Mouse (Mus musculus): Measurements from ENCODE around the gene F7. TPM values are rescaled to one million over a fixed set of nuclear protein-coding genes. Genes with fewer than 3 reads are reported as not detected.

F7 gene
- total RNA-seq, 1 experiment, result 0.09 TPM

DNA sequence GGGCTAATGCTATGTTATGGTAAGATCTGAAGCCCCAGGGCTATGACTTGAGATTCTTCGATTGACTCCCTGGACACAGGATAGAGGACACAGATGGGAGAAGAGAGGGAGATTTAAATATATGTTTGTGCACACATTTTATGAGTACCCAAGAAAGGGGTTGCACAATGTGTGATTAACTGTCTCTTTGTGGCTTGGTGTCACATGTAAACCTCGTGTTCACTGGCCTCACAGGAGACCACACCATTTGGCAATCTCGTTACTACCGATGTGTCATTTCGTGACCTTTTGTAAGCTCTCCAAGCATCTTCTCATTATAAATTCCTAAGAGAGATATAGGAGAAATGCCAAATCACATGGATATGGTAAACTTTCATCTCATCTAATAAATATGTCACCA is 1.8 kb downstream of the F7 start:
- H3K4me1 ChIP-seq (ENCODE audit: control insufficient read depth in 2 of 2, insufficient read depth in 2 of 2, low read length in 2 of 2, poor library complexity in 1 of 2), result no peaks in the 10 kb centered on the region
- H3K4me3 ChIP-seq (ENCODE audit: insufficient read depth in 1 of 2, low read depth in 1 of 2, low read length in 2 of 2, poor library complexity in 1 of 2, severe bottlenecking in 1 of 2), result no peak overlapping the region
- no peak overlapping the region for H3K27ac ChIP-seq (ENCODE audit: insufficient read depth, low read depth, low read length, poor library complexity, severe bottlenecking)
- no peak overlapping the region for H3K9ac ChIP-seq (ENCODE audit: insufficient read depth, low read depth, low read length, poor library complexity, severe bottlenecking)
- H3K9me3 ChIP-seq (ENCODE audit: control insufficient read depth, insufficient read depth, low read depth, low read length), result no peaks in the 10 kb centered on the region
- no peak for DNase-seq (ENCODE audit: low read depth, low spot score)
- H3K36me3 ChIP-seq (ENCODE audit: control insufficient read depth, insufficient read depth, low read length, poor library complexity, severe bottlenecking), result no peaks in the 10 kb centered on the region
- in situ Hi-C loops (cut with MboI; ENCODE audit: low sequenced_read_pairs in 2 of 2, unreplicated experiment in 2 of 2), result no loop called here
- TF ChIP-seq ZC3H11A (IDR thresholded peaks at IDR 0.05; ENCODE audit: borderline replicate concordance, low read depth, low read length), result no peak

DNA sequence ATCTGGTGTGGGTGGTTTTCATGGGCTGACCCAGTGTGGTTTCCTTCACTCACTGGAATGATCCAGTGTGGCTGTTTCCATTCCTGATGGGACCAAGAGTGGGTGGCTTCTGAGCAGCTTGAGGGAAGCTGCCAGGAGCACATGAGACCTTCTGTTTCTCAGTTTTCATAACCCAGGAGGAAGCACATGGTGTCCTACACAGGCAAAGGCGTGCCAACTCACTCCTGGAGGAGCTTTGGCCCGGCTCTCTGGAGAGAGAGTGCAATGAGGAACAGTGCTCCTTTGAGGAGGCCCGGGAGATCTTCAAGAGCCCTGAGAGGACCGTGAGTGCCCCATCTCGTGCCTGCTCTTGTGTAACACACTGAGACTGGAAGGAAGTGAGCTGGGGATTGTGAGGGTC is 2.6 kb downstream of the F7 start:
- no peak for DNase-seq (ENCODE audit: low read depth, low spot score)
- H3K9me3 ChIP-seq (ENCODE audit: control insufficient read depth, insufficient read depth, low read depth, low read length), result no peaks in the 10 kb centered on the region
- H3K4me3 ChIP-seq (ENCODE audit: insufficient read depth in 1 of 2, low read depth in 1 of 2, low read length in 2 of 2, poor library complexity in 1 of 2, severe bottlenecking in 1 of 2), result no peak overlapping the region
- no peaks in the 10 kb centered on the region for H3K4me1 ChIP-seq (ENCODE audit: control insufficient read depth in 2 of 2, insufficient read depth in 2 of 2, low read length in 2 of 2, poor library complexity in 1 of 2)
- in situ Hi-C loops (cut with MboI; ENCODE audit: low sequenced_read_pairs in 2 of 2, unreplicated experiment in 2 of 2), result no loop called here
- H3K36me3 ChIP-seq (ENCODE audit: control insufficient read depth, insufficient read depth, low read length, poor library complexity, severe bottlenecking), result no peaks in the 10 kb centered on the region
- TF ChIP-seq ZC3H11A (IDR thresholded peaks at IDR 0.05; ENCODE audit: borderline replicate concordance, low read depth, low read length) (no peak), HCFC1 (IDR thresholded peaks at IDR 0.05; ENCODE audit: borderline replicate concordance, insufficient read depth, low read length) (no peak), ZNF384 (IDR thresholded peaks at IDR 0.05; ENCODE audit: low read depth, low read length) (no peak), CHD2 (IDR thresholded peaks at IDR 0.05; ENCODE audit: low read depth, low read length) (no peak), MAFK (IDR thresholded peaks at IDR 0.05; ENCODE audit: insufficient read depth, low read depth, low read length) (no peak)
- no peak overlapping the region for H3K27ac ChIP-seq (ENCODE audit: insufficient read depth, low read depth, low read length, poor library complexity, severe bottlenecking)
- H3K9ac ChIP-seq (ENCODE audit: insufficient read depth, low read depth, low read length, poor library complexity, severe bottlenecking), result no peak overlapping the region

DNA sequence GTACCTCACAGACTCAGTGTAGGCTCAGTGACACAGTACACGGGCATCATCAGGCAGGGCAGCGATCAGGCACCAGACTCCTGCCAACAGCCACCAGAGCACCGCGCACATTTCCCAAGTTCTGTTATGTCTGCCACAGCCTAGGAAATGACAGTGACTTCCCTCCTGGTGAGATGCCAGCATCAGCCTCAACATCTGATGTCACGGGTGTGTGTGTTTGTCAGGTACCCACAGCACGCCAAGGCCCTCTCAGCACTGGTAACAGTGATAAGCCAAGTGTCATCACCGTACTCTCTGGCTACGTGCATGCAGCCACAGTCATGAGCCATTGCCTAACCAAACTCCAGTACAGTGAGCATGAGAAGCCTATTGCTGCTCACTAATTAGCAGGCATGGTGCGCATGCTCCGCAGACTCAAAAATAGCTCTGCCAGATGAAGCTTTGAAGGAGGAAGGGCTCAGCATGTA is 10.5 kb downstream of the F7 start:
- H3K4me3 ChIP-seq (ENCODE audit: insufficient read depth in 1 of 2, low read depth in 1 of 2, low read length in 2 of 2, poor library complexity in 1 of 2, severe bottlenecking in 1 of 2), result no peak overlapping the region
- TF ChIP-seq MAFK (IDR thresholded peaks at IDR 0.05; ENCODE audit: insufficient read depth, low read depth, low read length) (no peak), ZC3H11A (IDR thresholded peaks at IDR 0.05; ENCODE audit: borderline replicate concordance, low read depth, low read length) (no peak), HCFC1 (IDR thresholded peaks at IDR 0.05; ENCODE audit: borderline replicate concordance, insufficient read depth, low read length) (no peak), ZNF384 (IDR thresholded peaks at IDR 0.05; ENCODE audit: low read depth, low read length) (no peak), CHD2 (IDR thresholded peaks at IDR 0.05; ENCODE audit: low read depth, low read length) (no peak)
- no peaks in the 10 kb centered on the region for H3K4me1 ChIP-seq (ENCODE audit: control insufficient read depth in 2 of 2, insufficient read depth in 2 of 2, low read length in 2 of 2, poor library complexity in 1 of 2)
- no peaks in the 10 kb centered on the region for H3K36me3 ChIP-seq (ENCODE audit: control insufficient read depth, insufficient read depth, low read length, poor library complexity, severe bottlenecking)
- no peak for DNase-seq (ENCODE audit: low read depth, low spot score)
- no peak overlapping the region for H3K9ac ChIP-seq (ENCODE audit: insufficient read depth, low read depth, low read length, poor library complexity, severe bottlenecking)
- H3K27ac ChIP-seq (ENCODE audit: insufficient read depth, low read depth, low read length, poor library complexity, severe bottlenecking), result no peak overlapping the region
- no peaks in the 10 kb centered on the region for H3K9me3 ChIP-seq (ENCODE audit: control insufficient read depth, insufficient read depth, low read depth, low read length)
- in situ Hi-C loops (cut with MboI; ENCODE audit: low sequenced_read_pairs in 2 of 2, unreplicated experiment in 2 of 2), result no loop called here

DNA sequence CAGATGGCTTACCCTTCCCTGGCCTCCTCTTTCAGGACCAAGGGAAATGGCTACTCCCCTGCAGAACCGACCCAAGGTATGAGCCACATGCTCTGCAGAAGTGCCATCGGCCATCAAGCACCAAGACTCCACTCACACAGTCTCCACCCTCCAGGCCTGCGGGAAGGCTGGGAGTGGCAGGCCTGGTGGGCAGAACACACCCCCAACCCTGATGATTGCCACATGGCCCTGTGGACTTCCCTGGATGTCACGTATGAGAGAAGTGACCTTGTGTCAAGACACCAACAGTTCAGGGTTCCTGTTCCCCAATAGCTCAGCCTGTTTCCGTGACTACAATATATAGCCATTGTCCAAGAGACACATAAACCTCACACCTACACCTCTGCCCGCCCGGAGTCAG is 11.2 kb downstream of the F7 start, which contains the start of gene F10:
F10 (plus strand) TSS at position 294 of the 400 bp plus-strand sequence.
- TF ChIP-seq CHD2 (IDR thresholded peaks at IDR 0.05; ENCODE audit: low read depth, low read length) (no peak), ZNF384 (IDR thresholded peaks at IDR 0.05; ENCODE audit: low read depth, low read length) (no peak), MAFK (IDR thresholded peaks at IDR 0.05; ENCODE audit: insufficient read depth, low read depth, low read length) (no peak), ZC3H11A (IDR thresholded peaks at IDR 0.05; ENCODE audit: borderline replicate concordance, low read depth, low read length) (no peak), HCFC1 (IDR thresholded peaks at IDR 0.05; ENCODE audit: borderline replicate concordance, insufficient read depth, low read length) (no peak)
- no peak for DNase-seq (ENCODE audit: low read depth, low spot score)
- Histone ChIP-seq H3K9me3 (ENCODE audit: control insufficient read depth, insufficient read depth, low read depth, low read length) (no peaks in the 10 kb centered on the region), H3K9ac (ENCODE audit: insufficient read depth, low read depth, low read length, poor library complexity, severe bottlenecking) (no peak within 1 kb of the TSS), H3K27ac (ENCODE audit: insufficient read depth, low read depth, low read length, poor library complexity, severe bottlenecking) (no peak within 1 kb of the TSS), H3K4me1 (ENCODE audit: control insufficient read depth in 2 of 2, insufficient read depth in 2 of 2, low read length in 2 of 2, poor library complexity in 1 of 2) (no peaks in the 10 kb centered on the region), H3K36me3 (ENCODE audit: control insufficient read depth, insufficient read depth, low read length, poor library complexity, severe bottlenecking) (no peaks in the 10 kb centered on the region), H3K4me3 (ENCODE audit: insufficient read depth in 1 of 2, low read depth in 1 of 2, low read length in 2 of 2, poor library complexity in 1 of 2, severe bottlenecking in 1 of 2) (no peak within 1 kb of the TSS)
- in situ Hi-C loops (cut with MboI; ENCODE audit: low sequenced_read_pairs in 2 of 2, unreplicated experiment in 2 of 2), result no loop called here

DNA sequence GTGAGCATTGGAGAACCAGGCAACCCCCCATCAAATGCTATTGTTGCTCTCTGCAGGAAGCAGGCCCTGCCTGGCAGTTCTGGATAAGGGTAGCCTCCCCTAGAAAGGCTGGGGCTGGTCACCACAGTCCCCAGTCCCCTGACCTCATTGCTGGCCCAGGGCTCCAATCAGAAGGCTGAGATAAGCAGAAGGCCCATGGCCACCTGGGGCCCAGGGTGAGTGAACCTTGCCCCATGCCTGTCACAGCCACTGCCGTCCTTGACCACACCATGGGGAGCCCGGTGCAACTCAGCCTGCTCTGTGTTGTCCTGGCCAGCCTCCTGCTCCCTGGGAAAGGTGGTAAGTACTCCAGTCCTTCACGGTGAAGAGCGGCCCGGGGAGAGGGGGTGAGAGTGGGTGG is 11.7 kb downstream of the F7 start:
- in situ Hi-C loops (cut with MboI; ENCODE audit: low sequenced_read_pairs in 2 of 2, unreplicated experiment in 2 of 2), result no loop called here
- no peak for DNase-seq (ENCODE audit: low read depth, low spot score)
- Histone ChIP-seq H3K4me1 (ENCODE audit: control insufficient read depth in 2 of 2, insufficient read depth in 2 of 2, low read length in 2 of 2, poor library complexity in 1 of 2) (no peaks in the 10 kb centered on the region), H3K4me3 (ENCODE audit: insufficient read depth in 1 of 2, low read depth in 1 of 2, low read length in 2 of 2, poor library complexity in 1 of 2, severe bottlenecking in 1 of 2) (no peak overlapping the region), H3K9ac (ENCODE audit: insufficient read depth, low read depth, low read length, poor library complexity, severe bottlenecking) (no peak overlapping the region), H3K36me3 (ENCODE audit: control insufficient read depth, insufficient read depth, low read length, poor library complexity, severe bottlenecking) (no peaks in the 10 kb centered on the region), H3K9me3 (ENCODE audit: control insufficient read depth, insufficient read depth, low read depth, low read length) (no peaks in the 10 kb centered on the region), H3K27ac (ENCODE audit: insufficient read depth, low read depth, low read length, poor library complexity, severe bottlenecking) (no peak overlapping the region)
- no peak for TF ChIP-seq MAFK (IDR thresholded peaks at IDR 0.05; ENCODE audit: insufficient read depth, low read depth, low read length)
- no peak for TF ChIP-seq ZC3H11A (IDR thresholded peaks at IDR 0.05; ENCODE audit: borderline replicate concordance, low read depth, low read length)
- no peak for TF ChIP-seq ZNF384 (IDR thresholded peaks at IDR 0.05; ENCODE audit: low read depth, low read length)
- TF ChIP-seq CHD2 (IDR thresholded peaks at IDR 0.05; ENCODE audit: low read depth, low read length), result no peak
- TF ChIP-seq HCFC1 (IDR thresholded peaks at IDR 0.05; ENCODE audit: borderline replicate concordance, insufficient read depth, low read length), result no peak

Measured in ES-E14 (cell line).